Mouse (Mus musculus): ENCODE measurements at regions not wholly inside any gene's neighbourhood (a gene's known extent, or its start where the extent isn't known, plus 50 kb on each side); places are given as distances from the start of the nearest gene placed in this dataset.

DNA sequence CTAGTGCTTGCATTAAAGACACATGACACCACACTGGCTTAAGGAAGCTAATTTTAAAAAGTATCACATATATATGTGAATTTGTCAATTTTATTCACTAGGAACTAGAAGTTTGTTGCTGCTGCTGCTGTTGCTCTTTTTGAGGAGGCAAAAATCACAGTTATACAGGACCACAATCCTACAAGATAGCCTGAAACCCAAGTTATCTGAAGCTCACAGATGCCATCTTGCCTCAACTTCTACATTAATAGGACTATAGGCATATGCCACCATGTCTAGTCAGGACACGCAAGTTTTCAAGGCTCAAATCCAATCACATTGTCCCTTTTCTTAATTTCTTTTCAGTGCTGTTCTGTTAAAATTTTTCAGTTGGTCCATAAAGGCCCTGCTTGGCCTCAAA is 65.8 kb upstream of the Picalm start:
- TF ChIP-seq ZC3H11A (IDR thresholded peaks at IDR 0.05; ENCODE audit: low read depth, low read length) (no peak), CTCF (conservative IDR thresholded peaks at IDR 0.05 in 1 of 2, IDR thresholded peaks at IDR 0.05 in 1 of 2; ENCODE audit: low read depth in 2 of 2, low read length in 2 of 2) (no peak), KAT2A (IDR thresholded peaks at IDR 0.05; ENCODE audit: insufficient replicate concordance, low read length) (no peak), CHD1 (IDR thresholded peaks at IDR 0.05; ENCODE audit: low read depth, low read length) (no peak), POLR2A (IDR thresholded peaks at IDR 0.05; ENCODE audit: low read depth, low read length) (no peak), POLR2AphosphoS2 (IDR thresholded peaks at IDR 0.05; ENCODE audit: low read depth, low read length) (no peak)

Data from CH12.LX (cell line).